Mouse (Mus musculus): Measurements from ENCODE around the gene Mrpl55.

GRCm38 (mm10) chr11:59212892-59213494, 10.7 kb downstream of the Mrpl55 start:
- TF ChIP-seq CTCF (IDR thresholded peaks at IDR 0.05; ENCODE audit: insufficient read depth, low read depth, low read length) (no peak), POLR2A (IDR thresholded peaks at IDR 0.05; ENCODE audit: insufficient read depth, low read depth, low read length) (no peak)
